Mouse (Mus musculus) small intestine, adult 2 months (tissue): Measurements from ENCODE around the gene Dnajc17.

ENCODE experiments used
- CTCF ChIP-seq: fragments of 200-500 bp; IDR thresholded peaks from 2 replicates; pipeline ENCODE4 v1.5.1; 2012; ENCODE audit warnings: low read depth, mild to moderate bottlenecking, control low read depth, inconsistent platforms, low read length, moderate library complexity, mixed read lengths; ENCODE audit not compliant: insufficient replicate concordance, insufficient read length; ENCODE audit errors: extremely low read depth
- POLR2A ChIP-seq: fragments of 200-500 bp; IDR thresholded peaks from 2 replicates; pipeline ENCODE4 v1.6.1; 2012; ENCODE audit warnings: low read depth, mild to moderate bottlenecking, control low read depth, inconsistent platforms, low read length, moderate library complexity

DNA sequence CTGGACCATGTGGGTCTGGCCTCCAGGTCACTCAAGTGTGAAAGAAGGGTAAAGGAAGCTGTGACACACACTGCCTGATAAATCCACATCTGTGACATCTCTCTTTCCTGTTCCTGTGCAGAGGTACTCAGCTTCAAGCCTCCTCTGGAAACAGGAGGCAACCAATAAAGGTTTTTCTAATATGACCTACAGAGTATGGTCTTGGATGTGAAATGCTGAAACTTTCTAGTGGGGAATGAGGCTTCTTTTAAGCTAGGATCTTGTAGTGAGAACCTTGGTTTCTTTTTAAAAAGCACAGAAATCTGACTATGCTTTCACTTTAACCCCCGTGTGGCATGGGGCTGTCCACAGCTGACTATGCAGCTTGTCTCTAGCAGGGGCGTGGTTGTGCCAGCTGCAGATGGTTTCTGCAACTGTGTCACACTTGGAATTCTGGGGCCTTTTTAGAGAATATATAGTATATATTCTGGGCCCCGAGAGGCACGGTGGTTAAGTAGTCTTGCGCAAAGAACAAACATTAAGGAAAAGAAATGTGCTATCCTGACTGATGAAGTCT lies 31.1 kb downstream of the Dnajc17 start:
- no peak for TF ChIP-seq POLR2A
- no peak for TF ChIP-seq CTCF
